Mouse (Mus musculus): Measurements from ENCODE around the gene Sptan1.

GRCm38 (mm10) chr2:29965250-29965843 lies at the start of gene Sptan1:
- TF ChIP-seq POLR2A (IDR thresholded peaks at IDR 0.05; ENCODE audit: insufficient read depth, low read length) (no peak), CTCF (IDR thresholded peaks at IDR 0.05; ENCODE audit: low read depth, low read length) (no peak), EP300 (IDR thresholded peaks at IDR 0.05; ENCODE audit: insufficient read depth, low read depth, low read length) (0 out of 2 replicates have a peak, but pooled peaks have one; percentile 57)
